Mouse (Mus musculus) c-Kit-negative CD71-positive TER-119-positive erythroid progenitor cells, embryonic 14.5 days (primary cell): Measurements from ENCODE around the gene Otulinl.
A peak's percentile ranks its signal among the peaks of the same experiment; 100 is the strongest.

Source experiments
- DNase-seq: peaks from one replicate; pipeline ENCODE4 v3.0.0-alpha.2; 2013; ENCODE audit warnings: low read depth, low spot score

Otulinl gene

DNA sequence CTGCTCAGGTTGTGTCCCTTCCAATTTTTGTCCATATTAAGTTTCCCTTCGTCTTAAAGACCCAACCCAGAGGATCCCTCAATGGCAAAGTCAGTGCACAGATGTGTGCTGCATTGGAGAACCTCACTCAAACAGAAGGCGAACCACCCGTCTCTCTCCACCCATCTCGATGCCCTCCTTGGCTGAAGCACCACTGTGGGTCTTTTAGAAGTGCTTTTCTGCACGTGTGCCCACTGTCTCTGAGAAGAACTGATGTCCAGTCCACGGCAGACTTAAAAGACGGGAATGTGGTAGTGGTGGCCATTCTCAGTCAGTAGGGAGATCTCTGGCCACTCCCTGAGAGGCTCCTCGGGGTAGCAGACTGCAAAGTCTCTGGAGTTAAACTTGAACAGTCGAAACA lies 24.8 kb downstream of the Otulinl start:
- DNase-seq: no peak

DNA sequence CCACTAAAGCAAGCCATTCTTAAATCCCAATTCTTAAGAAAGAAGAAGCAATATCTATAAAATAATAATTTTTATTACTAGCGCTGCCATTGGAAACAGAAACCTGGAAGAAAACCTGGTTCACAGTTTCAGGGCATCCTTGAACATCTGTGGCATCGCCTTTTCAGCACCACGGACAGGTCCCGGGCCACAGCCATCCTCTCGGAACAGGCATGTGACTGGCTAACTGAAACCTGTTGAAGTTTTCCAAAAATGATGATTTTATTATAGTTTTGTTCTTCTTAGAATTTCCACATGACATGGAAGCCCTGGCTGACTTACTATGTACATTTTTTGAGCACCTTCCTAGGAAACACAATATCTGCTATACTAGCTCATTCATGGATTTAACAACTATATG lies 26.4 kb downstream of the Otulinl start:
- DNase-seq: no peak

DNA sequence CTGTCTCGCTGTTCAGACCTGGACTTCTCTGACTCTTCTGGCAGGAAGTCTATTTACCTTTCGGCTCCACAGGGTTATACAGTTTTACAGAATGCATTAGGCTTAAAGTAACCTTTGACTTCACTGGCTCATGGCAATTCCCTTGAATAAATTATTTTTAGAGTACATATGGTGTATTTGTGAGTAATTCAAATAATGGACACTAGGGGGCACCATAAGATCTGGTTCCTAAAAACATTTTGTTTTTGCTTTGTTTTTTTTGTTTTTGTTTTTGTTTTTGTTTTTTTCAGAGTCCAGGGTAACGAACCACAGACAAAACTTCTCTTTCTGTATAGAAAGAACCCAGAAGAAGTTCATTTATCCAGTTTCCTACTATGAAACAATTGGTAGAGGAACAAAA lies 33.7 kb downstream of the Otulinl start:
- no peak for DNase-seq

DNA sequence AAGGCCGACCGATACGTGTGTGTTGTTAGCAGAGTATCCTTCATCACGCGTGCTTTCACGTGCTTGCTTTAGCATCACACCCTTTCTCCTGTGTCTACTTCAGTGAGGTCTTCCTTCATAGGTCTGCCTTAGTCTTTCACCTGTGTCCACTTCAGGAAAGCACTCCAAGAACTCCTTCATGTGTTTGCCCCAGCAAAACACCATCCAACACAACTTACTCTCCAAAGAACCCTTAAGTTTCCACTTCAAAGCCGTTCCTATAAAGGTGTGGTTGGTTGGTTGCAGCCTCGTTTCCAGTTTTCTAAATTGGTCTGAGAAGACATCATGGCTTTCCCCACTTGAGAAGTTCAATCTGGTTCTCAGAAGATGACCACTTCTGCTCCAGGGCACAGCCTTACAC lies 34.7 kb downstream of the Otulinl start:
- DNase-seq: no peak

DNA sequence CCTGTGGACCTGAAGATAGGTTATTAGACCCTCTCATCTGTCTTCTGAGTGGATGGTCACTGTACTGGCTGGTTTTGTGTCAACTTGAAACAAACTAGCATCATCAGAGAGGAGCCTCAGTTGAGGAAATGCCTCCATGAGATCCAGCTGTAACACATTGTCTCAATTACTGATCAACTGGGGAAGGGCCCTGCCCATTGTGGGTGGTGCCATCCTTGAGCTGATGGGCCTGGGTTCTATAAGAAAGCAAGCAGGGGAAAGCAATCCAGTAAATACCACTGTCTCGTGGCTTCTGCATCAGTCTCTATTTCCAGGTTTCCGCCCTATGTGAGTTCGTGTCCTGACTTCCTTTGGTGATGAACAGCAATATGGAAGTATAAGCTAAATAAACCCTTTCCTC lies 36.1 kb downstream of the Otulinl start:
- DNase-seq: no peak

DNA sequence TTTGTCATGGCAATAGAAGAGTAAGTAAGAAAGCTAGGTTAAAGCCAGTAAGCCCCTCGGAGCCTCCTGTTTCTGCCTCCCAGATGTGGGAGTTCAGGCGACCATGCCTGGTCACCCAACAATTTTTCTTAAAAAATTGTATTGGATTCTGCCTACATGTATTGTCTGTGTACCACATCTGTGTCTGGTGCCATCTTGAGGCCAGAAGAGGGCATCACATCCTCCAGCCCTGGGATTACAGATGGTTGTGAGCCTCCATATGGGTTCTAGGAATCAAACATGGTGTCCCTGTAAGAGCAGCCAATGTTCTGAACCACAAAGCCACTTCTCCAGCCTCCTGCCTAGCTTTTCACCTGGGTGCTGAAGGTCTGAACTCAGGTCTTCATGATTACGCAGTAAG lies 38.5 kb downstream of the Otulinl start:
- no peak for DNase-seq

DNA sequence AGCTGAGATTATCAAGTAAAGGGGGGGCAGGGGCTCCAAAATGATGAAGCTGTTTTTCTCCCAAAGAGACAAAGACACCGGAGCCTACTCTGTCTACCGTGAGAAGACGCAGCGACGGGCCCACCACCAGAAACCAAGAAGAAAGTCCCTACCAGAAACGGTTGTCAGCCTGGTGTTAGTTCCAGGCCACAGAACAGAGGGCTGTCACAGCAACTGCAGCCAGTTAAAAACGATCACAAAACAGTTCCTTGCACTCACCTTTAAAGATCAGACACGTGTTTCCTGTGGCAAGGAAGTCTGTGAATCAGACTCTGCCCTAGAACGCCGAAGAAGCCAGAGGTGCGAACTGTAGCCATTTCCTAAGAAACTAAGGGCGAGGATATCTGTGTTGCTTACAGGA lies 40.2 kb downstream of the Otulinl start:
- DNase-seq: no peak

DNA sequence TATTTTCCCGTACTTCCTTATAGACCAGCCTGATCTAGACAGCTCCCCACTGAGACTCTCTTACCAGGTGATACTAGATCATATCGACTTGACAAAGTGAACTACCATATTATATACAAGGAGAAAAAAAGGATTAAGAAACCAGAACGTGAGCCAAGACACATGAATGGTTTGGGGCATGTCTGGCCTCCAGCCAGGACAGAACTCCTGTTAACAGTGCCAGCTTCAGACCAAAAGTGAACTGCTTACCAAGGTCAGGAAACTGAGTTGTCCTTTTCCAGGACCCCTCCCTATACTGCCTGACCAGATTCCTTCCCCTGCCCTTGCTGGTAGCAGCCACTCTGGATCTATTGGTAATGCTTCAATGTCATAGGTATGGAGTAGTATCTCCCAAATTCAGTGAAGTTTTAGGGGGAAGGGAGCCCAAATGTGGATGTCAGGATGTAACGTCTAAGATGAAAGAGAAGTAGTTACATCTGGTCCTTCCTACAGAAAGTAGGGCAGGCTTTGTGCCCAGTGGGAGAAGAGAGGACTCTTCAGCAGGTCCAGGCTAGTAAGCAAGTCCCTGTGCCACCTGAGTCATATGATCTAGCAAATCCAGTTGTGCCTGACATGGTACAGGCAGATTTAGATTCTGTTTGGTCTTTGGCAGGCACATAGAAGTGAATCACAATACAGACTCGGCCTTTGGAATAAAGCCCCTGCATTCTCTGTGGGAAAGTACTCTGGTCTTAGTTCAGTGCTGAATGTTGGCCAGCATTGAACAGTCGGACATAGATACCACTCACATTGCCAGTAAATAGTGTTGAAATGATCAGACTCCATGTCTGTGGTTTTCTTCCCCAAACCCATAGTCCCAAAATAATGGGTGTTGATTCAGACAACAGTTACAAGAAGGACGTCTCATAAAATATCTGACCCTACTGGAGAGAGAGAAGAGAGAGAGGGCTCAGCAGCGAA lies 47.2 kb downstream of the Otulinl start:
- DNase-seq: no peak

DNA sequence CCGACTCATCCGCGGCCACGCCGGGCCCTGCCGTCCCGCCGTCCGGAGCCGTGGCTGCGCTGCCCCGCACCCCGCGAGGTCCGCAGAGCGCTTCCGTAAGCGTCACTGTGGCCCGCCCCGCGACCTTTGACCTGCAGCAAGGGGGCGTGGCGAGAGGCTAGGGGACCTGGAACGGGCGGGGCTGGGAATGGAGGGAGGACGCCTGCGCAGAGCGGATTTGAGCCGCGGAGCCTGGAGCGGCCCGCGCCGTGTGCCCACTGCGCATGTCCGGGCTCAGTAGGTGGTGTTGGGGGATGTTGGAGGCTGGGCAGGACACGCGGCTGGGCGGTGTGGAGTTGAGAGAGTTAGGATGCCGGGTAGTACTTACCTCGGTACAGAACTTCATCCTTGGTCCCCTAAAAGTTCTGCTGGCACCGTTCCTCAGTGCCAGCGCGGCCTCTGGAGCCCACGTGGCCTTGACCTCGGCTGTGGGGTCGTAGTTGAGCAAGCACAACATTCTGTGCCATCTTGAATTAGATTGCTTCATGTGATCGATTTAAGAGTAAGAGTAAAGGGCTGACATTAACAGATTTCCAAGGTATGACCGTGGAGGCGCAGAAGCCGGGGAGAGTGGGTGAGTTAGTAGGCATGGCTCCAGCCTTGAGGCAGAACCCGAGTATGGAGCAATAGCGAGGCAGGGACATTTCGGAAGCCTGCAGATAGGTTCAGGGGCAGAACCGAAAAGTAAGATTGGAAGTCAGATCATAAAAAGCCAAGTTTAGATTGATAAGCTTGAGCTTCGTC lies 50.6 kb downstream of the Otulinl start, which contains the start of gene Otulin:
TSS of gene Otulin (minus strand) at position 93 of the 783 bp plus-strand sequence.
- peak; percentile 96 for DNase-seq

DNA sequence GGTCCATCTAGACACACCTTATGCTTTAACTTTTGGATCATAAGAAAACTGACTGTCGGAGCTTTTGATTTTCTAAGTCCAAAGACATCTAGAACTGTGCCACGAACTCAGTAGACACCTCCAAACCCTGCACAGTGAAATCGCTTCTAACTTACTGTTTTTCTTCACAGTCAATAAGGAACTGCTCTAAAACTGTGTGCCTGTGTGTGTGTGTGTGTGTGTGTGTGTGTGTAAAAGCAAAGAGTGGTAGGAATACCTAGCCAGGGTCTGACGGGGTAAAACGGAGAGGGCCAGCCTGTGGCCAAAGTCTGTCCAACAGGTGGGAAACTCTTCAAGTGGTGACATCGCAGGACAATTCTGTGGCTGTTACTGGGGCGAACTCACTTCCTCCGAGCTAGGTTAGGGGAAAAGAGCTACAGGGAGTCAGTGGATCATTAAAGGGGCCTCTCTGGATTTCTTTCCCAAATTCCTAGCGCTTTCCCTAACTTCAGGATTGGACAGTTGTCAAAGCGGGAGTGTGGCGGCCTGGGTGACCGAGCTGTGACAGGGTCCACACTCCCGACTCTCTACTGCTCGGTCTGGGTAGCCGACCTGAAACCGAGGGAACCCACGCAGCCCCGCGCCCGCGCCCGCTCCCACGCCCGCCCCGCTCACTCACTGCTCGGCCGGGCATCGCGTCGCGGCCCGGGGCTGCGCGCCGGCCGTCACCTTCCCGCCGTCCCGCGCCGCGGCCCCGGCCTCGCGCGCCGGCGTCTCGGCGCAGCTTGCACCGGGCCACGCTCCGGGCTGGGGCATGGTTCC lies 51.4 kb downstream of the Otulinl start:
- no peak for DNase-seq

DNA sequence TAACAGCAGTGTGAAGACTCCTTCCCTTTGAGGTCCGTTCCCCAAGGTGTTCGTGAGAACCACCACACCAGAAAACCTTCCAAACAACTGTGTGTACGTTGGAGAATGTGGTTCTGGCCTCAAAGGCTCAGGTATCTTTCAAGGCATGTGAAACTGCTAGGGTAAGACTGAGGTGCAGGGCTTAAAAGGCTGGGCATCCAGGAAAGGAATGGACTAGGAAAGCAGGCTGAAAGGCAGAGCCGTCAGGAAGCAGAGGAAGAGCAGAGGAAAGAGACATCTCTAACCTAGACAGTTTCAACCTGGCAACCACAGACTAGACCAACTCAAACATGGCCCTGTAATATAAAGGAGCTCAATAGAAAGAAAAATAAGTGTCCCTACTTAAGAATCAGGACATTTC lies 52.3 kb downstream of the Otulinl start:
- DNase-seq: no peak

DNA sequence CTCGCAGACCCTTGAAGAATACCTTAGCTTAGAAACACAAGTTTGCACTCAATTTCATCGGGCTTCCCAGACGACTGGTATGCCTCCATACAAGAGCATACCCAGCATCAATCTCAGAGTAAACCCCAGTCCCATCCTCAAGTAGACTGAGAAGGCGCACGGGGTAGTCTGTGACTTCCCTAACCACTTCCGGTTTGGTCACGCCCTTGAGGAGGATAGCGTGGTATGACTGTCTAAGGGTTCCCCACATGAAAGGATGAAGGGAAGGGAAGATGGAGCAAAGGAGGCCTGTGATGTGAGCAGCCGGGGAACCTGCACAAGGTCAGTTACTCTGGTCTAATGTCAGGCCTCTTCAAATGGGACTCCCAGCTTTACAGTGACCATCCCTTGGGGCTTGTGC lies 53.6 kb downstream of the Otulinl start:
- DNase-seq: no peak

DNA sequence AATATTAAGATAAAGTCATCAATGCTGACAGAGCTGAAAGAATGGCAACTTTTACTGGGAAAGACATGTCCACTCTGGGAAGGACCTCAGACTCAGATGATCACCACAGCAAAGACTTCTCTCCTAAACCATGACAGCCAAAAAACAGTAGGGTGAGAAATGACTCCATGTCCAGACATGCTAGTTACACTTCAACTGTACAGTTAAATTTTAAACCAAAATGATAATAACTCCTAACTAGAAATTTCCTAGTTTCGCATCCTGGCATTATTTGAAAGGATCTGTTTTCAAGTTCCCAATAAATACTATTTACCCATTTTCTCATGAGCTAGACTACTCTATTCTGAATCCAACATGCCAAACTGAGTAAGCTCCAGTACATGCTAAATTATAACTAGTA lies 55.1 kb downstream of the Otulinl start:
- no peak for DNase-seq

DNA sequence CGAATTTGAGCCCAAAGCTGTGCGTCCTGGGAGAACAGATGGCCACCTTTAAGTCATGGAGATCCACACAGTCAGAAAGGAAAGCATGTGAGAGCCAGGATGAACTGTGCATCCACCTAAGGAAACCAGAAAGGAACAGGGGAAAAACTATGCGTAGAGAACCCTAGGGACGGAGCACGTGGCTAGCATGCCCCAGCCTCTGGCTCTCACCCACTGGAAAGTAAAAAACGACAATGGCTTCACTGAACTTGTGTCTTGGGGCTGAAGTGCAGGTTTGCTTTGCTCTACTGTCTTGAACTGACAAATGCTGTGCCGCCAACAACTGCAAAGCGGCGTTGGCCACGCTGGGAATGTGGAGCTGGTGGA lies 55.5 kb downstream of the Otulinl start:
- DNase-seq: no peak

DNA sequence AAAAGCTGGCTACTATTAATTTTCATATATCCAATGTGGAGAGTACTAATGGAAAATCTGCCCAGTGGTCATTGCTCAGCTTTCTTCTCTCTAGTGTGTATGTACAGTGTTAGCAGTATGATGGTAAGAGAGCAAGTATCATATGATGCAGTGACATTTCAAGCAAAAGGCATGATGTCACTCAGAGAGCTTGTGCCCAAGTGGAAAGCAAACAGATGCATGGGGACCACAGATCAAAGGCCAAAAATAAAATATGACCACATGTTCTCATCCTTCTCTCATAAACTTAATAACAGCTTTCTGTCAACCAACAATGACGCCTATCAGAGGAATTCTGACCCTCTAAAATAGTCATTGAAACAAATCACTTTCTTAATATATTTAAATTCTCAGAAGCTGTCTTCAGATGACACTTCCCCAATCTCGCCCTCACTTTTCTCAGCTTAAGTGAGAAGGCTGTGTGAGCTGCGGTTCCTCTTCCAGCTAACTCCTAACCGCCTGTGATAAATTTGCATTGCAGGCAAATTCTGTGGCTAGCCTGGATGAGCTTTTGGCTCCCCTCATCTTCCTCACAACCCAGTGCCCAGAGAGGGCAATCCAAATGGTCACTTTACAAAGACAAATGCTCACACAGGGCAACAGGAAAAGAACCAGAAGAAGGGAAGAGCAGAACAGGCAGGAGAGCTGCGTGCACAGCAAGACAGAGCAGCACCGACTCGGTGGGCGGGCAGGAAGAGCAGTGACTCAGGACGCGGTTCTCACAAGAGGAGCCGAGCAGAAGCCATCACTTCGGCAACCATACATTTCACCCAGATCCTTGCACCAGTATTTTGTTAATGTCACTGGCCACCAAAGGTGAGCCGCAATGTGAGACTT lies 56.1 kb downstream of the Otulinl start:
- no peak for DNase-seq

DNA sequence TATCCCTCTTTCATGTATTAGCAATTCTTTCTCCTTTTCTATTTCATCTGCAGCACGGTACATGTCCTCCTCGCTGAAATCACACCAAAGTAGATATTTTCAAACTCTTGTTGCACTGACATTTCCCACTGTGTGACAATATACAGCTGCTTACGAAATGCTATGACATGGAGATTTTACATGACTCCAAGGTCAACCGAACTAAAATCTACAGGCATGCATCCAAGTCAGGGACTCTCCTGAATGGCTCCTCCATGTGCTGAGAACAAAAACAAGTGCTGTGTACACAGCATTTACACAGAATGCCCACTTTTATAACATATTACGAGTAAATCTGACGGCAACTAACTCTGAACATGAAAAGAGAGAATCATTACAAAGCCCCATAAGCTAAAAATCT lies 58.1 kb downstream of the Otulinl start:
- no peak for DNase-seq

DNA sequence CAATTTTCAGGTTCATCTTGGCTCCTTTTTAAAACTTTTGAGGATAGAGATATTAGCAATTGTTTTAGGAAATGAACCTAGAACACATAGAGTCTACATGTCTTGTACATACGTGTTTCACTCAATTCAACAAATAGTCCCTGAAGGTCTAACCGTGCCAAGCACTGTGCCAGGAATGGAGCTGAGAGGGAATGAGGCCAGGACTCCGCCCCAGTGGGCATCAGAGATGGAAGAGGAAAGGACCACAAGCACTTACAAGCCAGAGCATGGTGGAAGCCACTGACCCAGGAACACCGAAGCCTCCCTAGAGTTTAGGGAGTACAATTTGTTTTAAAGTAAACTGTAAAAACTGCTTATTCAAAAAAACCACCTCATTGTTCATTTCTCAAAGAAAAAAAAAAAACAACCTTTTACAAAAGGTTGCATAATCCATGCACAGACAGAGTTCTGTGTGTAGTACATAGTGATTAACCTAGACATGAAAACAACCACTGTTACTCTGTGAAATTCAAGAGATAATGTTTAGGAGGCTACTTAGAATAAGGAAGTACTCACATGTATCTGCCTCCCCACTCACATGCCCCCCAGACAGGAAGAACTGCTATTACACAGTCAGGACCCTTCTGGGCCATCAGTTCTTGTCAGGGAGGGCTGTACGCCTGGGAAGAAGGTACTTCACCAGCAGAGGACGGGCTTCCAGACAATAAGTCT lies 60.7 kb downstream of the Otulinl start:
- no peak for DNase-seq

DNA sequence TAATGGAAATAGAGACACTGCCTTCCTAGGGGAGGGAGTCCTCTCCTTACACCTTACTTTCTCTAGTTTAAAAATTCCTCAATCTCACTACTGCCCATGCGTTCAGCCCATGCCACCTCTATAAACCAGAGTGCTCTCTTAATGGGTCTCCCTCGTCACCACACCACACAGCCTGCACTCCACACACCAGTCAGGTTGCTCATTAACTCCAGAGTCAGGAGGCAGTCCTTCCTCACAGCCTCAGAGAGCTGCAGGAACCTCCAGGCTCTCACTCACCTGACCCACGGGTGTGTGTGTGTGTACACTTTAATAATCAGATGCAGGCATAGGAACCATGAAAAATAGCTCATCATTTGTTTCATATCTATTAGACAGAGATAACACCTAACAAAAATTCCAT lies 61.7 kb downstream of the Otulinl start:
- no peak for DNase-seq

DNA sequence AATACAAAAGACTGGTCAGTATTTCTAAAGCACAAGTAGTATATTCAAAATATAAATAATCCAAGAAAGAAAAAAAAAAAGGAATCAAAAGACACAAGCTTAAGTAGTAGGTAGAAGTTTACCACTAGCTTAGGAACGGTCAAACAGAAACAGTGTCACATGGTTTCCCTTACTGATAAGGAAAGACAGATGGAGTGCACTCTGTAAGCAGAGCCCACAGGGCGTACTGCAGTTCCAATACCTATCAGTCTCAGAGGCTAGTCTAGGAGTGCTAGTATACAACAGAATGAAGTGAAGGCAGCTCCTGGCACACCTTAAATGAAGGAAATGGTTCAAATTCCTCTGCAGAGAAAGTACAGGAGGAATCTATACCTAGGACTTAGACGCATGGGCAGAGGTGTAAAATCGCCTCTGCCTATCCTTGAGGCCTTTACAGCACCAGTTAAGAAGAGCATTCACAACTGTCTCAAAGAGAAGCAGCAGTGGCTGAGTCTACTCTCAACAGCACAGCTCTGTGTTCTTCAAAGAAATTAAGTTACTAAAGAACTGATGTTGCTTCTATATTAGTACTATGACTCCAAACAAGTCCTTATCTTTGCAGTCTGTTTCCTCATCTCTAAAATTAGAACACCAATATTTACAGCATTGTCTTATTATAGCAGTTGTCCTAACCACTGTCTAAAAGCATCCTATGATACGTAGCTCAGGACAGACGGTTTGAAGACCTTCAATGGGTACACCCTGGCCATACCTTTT lies 62.4 kb downstream of the Otulinl start:
- DNase-seq: no peak

DNA sequence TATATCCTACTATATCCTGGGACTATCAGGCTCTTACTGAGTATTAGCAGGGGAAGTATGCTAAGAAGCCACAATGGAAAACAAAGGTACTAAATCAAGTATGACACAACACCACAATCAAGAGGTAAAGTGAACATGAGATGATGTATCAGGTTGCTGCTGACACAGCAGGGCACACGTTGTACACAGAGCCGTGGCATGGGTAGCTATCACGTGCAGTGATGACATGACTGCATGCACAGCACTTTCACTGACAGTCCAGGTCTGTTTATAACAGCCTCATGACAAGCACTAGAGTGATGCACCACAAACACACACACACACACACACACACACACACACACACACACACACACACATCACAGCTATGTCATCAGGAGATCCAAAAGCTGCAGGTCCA lies 64.2 kb downstream of the Otulinl start:
- DNase-seq: no peak
